Mouse (Mus musculus) bone marrow macrophage, adult 2 months (primary cell): ENCODE results near the gene Polr2c. TPM values are rescaled to one million over a fixed set of nuclear protein-coding genes. Genes with fewer than 3 reads are reported as not detected.

Source experiments
- H3K27ac ChIP-seq: 2 replicates; pipeline ENCODE4 v1.5.1; 2012; ENCODE audit warnings: low read depth, low read length; ENCODE audit not compliant: insufficient read depth
- H3K4me1 ChIP-seq: 2 replicates; pipeline ENCODE4 v1.6.1; 2012; ENCODE audit warnings: low read length; ENCODE audit not compliant: control insufficient read depth, insufficient read depth
- H3K4me3 ChIP-seq: 2 replicates; pipeline ENCODE4 v1.5.1; 2012; ENCODE audit warnings: mild to moderate bottlenecking, low read length, moderate library complexity; ENCODE audit not compliant: insufficient read depth
- CTCF ChIP-seq: IDR thresholded peaks from 2 replicates; pipeline ENCODE4 v1.5.1; 2012; ENCODE audit warnings: low read depth, mild to moderate bottlenecking, low read length, moderate library complexity
- POLR2A ChIP-seq: IDR thresholded peaks from 2 replicates; pipeline ENCODE4 v1.6.1; 2012; ENCODE audit warnings: mild to moderate bottlenecking, low read depth, low read length, borderline replicate concordance
- polyA plus RNA-seq: library from polyadenylated mRNA; stranded (reverse); fragments of >200 nt; gene quantifications from 2 replicates; pipeline ENCODE4 v1.2.4, GENCODE M21; 2012; ENCODE audit not compliant: missing spikeins, insufficient read depth, insufficient read length

Gene Polr2c
- polyA plus RNA-seq, 1 experiment: 44.9 TPM

DNA sequence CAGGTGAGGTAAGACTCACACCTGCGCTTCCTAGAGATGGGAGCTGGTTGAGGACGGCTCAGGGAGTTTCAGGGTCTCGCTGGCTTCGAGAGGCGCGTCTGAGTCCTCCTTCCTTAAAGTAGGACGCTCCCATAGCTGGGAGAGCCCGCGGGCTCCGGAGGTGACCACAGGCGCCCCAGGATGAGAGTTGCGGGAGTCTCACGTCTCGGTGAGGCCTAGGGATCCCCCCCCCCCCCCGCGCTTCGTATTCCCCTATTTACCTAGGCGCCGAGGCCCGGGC lies 18.6 kb downstream of the Polr2c start:
- H3K27ac ChIP-seq: no peak overlapping the region

DNA sequence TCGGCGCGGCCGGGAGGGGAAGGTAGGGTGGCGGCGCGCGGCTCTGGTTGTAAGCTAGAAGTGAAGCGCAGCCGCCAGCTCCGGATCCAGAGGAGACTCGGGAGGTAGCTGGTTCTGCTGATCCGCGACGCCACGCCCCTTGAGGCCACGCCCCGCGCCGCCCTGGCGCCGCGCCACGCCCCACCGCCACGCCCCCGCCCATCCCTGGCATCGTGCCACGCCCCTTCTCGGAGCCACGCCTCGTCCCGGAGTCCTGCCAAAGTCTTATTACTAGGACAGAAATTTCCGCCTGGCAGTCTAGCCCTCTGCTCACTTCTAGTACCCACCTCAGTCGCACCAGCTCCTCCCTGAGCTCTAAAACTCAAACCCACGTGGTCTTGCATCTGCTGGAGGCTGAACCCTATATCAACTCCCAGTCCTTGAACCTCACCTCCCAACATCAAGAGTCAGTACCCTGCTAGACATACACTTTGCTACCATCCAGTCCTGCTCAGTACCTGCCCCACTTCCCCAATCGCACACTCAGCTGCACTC lies 19.0 kb downstream of the Polr2c start, which contains the start of gene Dok4:
Gene Dok4 (minus strand): TSS at position 134 of the 534 bp plus-strand sequence.
- Histone ChIP-seq H3K4me3 (peak within 1 kb of the TSS; percentile 57), H3K4me1 (0 out of 2 replicates have a peak, but pooled peaks cover 7% of the 10 kb centered on the region), H3K27ac (no peak within 1 kb of the TSS)
- TF ChIP-seq POLR2A: no peak
- TF ChIP-seq CTCF: no peak

More for the DNA sequence above, 18.6 kb downstream of the Polr2c start:
- H3K4me3 ChIP-seq: peak overlapping the region; percentile 57
- TF ChIP-seq CTCF: no peak
- TF ChIP-seq POLR2A: no peak
- 0 out of 2 replicates have a peak, but pooled peaks cover 7% of the 10 kb centered on the region for H3K4me1 ChIP-seq

DNA sequence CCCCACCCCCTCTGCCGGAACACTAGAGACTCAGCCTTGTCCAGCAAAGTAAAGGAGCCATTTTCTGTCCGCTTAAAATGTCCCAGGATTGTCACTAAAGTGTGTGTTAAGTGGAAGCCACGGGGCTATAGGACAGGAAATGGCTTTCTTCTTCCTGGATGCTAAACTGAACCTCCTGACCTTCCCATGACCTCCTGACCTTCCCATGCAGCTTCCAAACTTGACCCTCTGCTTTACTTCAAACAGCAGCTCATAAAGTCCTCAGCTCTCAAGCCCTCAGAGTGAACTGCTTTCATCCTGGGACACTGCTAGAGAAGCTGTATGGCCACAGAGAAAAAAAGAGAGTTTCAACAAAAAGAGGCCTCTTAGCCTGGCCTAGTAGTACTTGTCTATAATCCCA lies 19.6 kb downstream of the Polr2c start:
- Histone ChIP-seq H3K27ac (no peak overlapping the region), H3K4me3 (no peak overlapping the region), H3K4me1 (0 out of 2 replicates have a peak, but pooled peaks cover 4% of the 10 kb centered on the region)
- TF ChIP-seq CTCF (no peak), POLR2A (no peak)

DNA sequence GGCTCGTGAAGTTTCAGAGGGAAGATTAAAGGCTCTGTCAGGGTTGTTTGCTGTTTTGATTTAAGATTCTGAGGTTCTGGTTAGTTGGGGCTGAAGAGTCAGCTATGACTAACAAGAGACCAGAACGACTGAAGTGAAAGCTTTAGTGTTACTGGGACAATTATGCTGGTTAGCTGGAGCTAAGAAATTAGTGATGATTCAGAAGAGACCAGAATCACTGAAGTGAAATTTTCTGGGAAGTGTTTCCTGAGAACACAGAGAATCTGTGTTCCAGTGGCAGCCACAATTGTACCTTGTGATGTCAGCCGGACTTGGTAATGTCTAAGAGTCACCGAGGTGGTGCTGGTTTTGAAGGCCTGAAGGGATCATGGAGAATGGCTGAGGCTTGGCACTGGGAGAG lies 23.5 kb downstream of the Polr2c start:
- TF ChIP-seq CTCF (no peak), POLR2A (no peak)
- Histone ChIP-seq H3K4me3 (no peak overlapping the region), H3K4me1 (0 out of 2 replicates have a peak, but pooled peaks cover 4% of the 10 kb centered on the region), H3K27ac (no peak overlapping the region)

DNA sequence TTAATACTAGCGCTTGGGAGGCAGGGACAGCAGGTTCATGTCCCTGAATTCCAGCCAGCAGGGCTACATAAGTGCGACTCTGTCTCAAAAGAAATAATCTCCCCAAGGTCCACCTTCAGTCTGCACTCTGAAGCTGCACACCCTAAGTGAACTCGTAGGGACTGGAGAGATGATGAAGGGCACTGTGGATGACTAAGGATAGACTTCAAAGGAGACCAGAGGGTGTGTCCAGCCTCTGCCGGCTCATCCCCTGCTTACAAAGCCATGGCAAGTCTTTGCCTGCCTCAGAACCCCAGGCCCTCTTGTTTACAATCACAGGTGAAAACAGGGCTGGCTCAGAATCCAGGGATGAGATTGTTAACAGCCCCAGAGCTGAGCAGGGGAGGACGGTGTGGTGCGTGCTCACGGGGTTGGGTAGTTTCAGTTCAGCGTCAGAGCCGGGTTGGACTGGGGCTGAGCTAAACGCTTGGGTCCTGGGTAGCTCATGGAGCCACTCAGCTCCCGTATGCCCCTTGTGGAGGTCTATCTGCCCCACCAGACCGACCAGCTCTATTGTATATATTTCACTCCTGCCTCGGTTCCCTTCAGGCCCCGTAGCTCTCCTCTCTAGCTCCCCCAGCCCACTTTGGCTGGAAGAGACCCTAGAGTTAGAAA lies 31.3 kb downstream of the Polr2c start:
- no peak overlapping the region for H3K27ac ChIP-seq
- TF ChIP-seq CTCF (no peak), POLR2A (no peak)
- no peaks in the 10 kb centered on the region for H3K4me1 ChIP-seq
- H3K4me3 ChIP-seq: no peak overlapping the region

DNA sequence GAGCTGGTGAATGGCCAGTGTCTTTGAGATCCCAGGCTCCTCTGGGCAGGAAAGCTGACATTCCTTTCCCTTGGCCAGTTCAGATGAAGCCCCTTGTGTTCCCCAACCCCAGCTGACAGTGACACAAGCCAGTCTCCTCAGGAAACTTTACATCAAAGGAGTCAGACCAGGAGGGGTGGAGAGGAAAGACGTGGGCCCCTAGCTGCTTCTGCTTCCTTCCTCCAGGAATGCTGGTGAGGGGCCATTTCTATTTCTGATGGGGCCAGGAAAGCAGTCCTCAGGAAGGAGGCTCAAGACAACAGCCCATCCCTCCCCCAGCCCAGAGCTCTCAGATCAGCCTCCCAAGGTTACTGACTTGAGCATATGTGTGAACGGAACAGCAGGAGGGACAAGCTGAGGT lies 35.7 kb downstream of the Polr2c start:
- no peaks in the 10 kb centered on the region for H3K4me1 ChIP-seq
- no peak overlapping the region for H3K4me3 ChIP-seq
- TF ChIP-seq CTCF (no peak), POLR2A (no peak)
- H3K27ac ChIP-seq: no peak overlapping the region

DNA sequence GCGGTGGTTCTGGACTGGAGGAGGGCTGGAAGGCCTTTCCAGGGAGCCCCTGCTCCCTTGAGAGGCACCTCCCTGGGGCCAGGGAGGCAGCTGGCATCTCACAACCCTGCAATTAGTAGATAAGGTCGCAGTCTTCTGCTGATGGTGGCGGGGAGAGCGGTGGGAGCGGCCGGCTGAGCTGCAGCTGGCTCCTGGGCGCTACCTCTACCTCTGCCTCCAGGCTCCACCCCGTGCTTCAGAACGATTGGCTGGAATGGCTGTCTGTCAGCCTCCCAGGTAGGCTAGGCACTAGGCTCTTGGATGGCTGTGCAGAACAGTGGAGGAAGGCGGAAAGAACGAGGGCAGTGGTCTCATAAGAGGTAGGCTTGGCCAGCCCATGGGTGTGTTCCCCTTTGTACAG lies 42.0 kb downstream of the Polr2c start:
- H3K4me3 ChIP-seq: no peak overlapping the region
- TF ChIP-seq CTCF: no peak
- TF ChIP-seq POLR2A: no peak
- H3K27ac ChIP-seq: no peak overlapping the region
- H3K4me1 ChIP-seq: no peaks in the 10 kb centered on the region

DNA sequence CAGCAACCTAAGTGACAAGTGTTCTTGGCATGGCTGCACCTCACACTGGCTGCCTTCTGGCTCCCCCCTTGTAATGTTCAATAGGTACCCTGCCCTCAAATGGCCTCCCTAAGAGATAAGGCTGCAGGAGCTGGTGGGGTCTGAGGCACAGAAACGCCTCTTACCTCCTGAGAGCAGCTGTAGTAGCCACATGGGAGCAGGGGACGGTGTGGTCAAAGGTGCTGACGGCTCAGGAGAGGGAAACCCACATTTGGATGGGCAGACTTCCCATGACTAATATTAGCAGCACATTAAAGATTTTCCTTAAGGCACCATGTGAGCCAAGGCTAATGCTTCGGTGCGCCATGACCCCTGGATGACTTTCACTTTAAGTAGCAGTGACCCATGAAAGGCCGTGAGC lies 43.4 kb downstream of the Polr2c start:
- no peak overlapping the region for H3K27ac ChIP-seq
- H3K4me3 ChIP-seq: no peak overlapping the region
- H3K4me1 ChIP-seq: no peaks in the 10 kb centered on the region
- TF ChIP-seq CTCF (no peak), POLR2A (no peak)

DNA sequence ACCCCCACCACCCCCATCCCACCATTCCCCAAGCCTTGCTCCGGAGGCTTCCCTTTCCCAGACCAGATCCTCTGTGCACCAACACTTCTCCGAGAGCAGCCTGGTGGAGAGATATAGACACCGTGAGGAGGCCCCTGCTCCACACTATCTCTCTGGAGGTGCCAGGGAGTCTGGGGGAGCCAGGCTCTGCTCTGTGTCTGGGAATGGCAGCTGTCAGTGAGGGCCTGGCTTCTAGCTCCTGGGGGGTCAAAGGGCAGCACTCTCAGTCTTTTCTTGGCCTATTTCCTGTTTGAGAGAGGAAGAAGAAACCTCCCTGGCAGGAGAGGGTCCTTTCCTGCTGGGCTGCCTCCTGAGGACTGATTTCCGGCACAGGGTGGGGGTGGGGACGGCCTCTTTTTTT lies 43.8 kb downstream of the Polr2c start:
- TF ChIP-seq POLR2A (no peak), CTCF (no peak)
- Histone ChIP-seq H3K4me3 (no peak overlapping the region), H3K4me1 (no peaks in the 10 kb centered on the region), H3K27ac (no peak overlapping the region)

DNA sequence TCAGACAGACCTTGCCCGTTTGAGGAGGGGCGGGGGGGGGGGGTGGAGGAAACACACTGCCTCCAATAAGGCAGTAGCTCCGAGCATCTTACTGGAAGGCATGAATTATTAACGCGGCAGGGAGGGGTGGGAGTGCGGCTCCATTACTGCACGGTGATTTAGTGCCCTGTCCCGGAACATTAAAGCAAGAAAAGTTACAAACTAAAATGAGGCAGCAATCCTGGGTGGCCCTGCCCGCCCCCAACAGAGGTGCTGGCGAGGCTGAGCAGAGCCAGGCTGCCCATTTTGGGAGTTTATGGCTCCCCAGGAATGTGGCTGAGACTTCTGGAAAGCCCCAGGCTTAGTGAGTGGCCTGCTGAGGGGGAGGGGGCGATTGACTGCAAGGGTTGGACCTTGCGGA lies 46.5 kb downstream of the Polr2c start:
- no peaks in the 10 kb centered on the region for H3K4me1 ChIP-seq
- TF ChIP-seq CTCF (no peak), POLR2A (no peak)
- H3K27ac ChIP-seq: no peak overlapping the region
- H3K4me3 ChIP-seq: no peak overlapping the region
